Mouse (Mus musculus) adrenal gland, postnatal 10 days (tissue): ENCODE data around the gene Grm5. TPM values are rescaled to one million over a fixed set of nuclear protein-coding genes. Genes with fewer than 3 reads are reported as not detected.

Source experiments
- DNase-seq: peaks from one replicate; pipeline ENCODE4 v3.0.0; 2021; ENCODE audit warnings: mixed read lengths
- total RNA-seq, 2 experiments: library from RNA; stranded (reverse); gene quantifications; 2 replicates each; pipeline ENCODE4 v1.2.3; 2021

Grm5 gene
- total RNA-seq, 2 experiments from 2014 or later, result 0.06 to 0.18 TPM

DNA sequence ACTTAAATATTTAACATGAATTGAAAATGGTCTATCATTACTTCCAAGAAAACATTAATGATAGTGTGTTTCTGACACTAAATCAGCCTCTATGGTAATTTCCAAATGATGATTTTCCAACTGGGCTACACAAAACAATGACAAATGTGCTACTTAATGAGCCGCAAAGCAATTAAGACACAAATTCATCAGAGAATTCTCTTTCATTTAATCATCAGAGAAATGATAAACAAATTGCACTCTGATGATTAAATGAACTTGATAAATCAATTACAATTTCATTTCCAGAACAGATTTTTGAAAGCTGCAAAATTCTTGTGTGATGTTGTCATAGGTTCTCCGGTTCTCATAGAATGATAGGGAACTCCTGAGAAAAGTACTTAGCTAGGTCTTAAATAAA, 577.6 kb downstream of the Grm5 start:
- DNase-seq, result no peak

Other genes starting within 250 kb of the Grm5 start
- gene Tyr, start 90.7 kb upstream of the Grm5 start, total RNA-seq, result not detected